Mouse (Mus musculus) stomach, adult 2 months (tissue): Measurements from ENCODE around the gene Gm12185. TPM values are rescaled to one million over a fixed set of nuclear protein-coding genes. Genes with fewer than 3 reads are reported as not detected.

Source experiments
- polyA plus RNA-seq: library from polyadenylated mRNA; depleted of rRNA; stranded (reverse); fragments of >200 nt; gene quantifications from 2 replicates; pipeline ENCODE4 v1.2.3, GENCODE M21; 2012; rRNA removed

Gm12185 gene
- polyA plus RNA-seq = not detected in 2 replicates

DNA sequence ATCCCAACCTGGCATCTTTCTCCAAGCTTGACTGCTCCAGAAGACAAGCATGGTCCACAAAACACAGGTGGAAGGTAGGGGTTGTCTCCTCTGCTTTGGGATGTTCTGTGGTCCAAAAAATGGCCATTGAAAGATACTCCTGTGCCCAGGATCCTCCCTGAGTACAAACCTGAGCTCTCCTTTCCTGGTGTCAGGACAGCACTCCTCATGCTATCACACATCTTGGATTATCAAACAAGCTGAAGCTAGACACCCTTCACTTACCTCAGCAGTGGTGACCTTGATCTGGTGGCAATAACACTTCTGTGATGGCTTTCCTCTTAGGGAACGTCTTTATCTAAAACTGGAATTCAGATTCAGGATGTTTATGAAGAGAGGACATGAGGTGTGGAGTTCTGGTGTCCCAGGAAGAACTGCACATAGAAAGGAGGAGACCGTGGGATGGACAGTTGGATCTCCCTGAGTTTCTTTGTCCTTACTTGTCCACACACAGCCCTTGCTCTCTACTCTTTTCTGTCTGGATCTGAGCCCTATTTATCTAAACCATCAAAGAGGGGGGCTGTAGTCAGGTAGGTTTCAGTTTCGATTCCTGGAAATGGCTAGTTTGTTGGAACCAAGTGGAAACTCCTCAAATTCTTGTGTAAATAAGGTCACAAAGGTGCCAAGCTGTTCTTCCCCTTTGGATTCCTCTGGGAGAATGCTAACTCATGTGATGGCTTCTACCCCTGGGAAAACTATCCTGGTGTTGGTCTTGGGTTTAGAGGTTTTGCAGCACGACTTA is at the start of gene Gm12185:
Gm12185 (minus strand) TSS at position 487 of the 781 bp plus-strand sequence.

DNA sequence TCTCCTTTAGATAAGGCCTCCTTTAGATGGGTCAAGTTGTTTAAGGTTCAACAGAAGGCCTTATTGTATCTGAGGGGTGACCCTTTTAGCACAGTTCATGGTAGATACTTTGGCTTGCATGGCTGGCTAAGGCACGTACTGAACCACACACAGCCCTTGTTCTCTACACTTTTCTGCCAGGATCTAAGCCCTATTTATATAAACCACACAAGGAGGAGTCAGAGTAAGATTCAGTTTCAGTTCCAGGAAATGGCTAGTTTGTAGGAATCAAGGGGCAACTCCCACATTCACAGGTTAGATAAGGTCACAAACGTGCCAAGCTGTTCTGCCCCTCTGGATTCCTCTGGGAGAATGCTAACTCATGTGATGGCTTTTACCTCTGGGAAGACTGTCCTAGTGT is 2.0 kb upstream of the Gm12185 start, which contains the start of gene Tgtp1:
Tgtp1 (minus strand) TSS at position 155 of the 400 bp plus-strand sequence.

DNA sequence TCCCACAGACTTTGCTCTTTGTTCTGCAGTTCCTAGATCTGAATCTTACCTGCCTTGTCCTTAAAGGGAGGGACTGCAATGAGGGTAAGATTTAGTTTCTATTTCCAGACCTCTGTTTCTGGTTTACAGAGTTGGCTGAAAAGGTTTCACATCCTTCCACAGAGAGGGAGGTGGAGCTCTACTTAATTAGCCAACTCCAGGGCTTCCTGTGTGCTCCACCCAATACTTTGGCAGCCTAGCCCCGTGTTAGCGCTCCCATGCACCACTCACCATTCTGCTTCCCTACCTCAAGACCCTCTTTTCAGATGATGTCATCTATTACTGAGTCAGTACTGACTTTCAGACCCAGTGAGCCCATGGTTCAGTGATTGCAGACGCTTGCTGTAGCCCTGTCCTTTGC is 12.8 kb downstream of the Gm12185 start, which contains the start of gene 9930111J21Rik1:
9930111J21Rik1 (minus strand) TSS at position 148 of the 400 bp plus-strand sequence.

DNA sequence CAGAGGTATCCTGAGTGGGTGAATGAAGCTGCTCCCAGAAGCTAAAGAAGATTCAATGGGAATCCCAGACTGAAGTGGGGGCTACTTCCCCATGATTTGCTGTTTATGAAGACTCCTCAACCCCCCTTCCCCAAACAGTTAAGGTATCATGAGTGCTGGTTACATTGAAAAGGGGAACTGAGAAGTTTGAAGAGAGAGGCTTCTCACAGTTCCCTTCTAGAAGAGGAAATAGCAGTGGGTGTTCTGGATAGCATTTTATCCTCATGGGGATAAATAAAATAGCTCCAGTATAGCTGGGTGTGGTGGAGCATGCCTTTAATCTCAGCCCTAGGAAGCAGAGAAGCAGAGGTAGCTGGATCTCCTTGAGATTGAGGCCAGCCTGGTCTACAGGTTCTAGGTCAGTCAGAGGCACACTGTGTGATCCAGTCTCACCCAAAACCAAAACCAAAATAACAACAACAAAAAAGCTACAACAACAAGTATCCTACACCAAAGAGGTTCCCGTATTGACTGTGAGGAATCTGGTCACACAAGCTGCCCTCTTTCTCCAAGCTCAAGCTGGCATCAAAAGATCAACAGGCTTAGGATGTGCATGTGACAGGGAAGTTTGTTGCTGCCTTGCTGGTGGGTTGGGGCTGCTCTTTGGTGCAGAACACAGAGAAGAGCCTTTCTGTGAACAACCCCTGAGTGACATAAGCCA is 13.6 kb downstream of the Gm12185 start, which contains the start of gene Olfr56:
Olfr56 (plus strand) TSS at position 650 of the 700 bp plus-strand sequence.

DNA sequence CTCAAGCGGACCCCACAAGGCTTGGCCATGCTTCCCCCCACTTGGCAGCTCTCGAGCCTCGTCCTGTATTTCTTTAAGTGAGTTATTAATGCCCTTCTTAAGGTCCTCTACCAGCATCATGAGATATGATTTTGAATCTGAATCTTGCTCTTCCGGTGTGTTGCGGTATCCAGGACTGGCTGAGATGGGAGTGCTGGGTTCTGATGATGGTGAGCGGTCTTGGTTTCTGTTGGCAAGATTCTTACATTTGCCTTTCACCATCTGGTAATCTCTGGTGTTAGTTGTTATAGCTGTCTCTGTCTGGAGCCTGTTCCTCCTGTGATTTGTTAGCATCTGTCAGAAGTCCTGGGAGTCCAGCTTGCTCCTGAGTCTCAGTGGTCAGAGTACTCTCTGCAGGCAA is 45.9 kb downstream of the Gm12185 start, which contains the start of gene Psme2b:
Psme2b (minus strand) TSS at position 101 of the 400 bp plus-strand sequence.

DNA sequence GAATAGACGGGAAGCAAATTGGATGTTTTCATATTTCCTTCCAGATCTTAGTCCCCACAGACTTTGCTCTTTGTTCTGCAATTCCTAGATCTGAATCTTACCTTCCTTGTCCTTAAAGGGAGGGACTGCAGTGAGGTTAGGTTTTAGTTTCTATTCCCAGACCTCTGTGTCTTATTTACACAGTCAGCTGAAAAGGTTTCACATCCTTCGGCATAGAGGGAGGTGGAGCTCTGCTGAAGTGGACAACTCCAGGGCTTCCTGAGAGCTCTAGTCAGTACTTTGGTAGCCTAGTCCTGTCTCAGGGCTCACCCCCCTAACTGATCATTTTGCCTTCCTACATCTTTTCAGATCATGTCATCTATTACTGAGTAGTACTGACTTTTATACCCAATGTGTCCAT is 90.0 kb downstream of the Gm12185 start, which contains the start of gene Gm5431:
Gm5431 (minus strand) TSS at position 194 of the 400 bp plus-strand sequence.

DNA sequence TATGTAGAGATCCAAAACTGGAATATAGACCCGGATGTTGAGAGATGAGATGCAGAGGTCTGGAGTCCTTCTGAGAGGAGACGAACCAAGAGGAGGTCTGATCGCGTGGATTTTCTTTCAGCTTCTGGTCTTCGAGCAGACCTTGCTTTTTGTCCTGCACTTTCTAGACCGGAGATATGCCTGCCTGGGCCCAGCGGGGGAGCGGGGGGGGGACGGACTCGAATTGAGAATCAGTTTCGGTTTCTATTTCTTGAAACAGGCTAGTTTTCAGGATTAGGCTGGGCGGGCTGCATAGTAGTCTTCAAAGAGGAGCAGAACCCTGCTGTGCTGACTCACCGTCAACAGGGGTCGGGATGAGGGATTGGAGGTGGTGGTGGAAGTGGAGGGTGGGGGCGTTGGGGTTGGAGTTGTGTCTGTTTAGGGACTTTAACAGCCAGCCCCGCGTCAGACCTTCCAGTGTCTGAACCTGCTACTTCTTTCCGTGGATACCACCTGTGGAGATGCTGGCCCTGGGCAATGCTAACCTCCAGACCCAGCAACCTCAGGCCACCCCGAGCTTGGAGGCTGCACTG is 120.7 kb downstream of the Gm12185 start, which contains the start of gene Irgm1:
Irgm1 (minus strand) TSS at position 483 of the 572 bp plus-strand sequence.

Other genes starting within 250 kb of the Gm12185 start
- 836 and 1,247 TPM in 2 replicates for gene Rack1, start 191.9 kb downstream of the Gm12185 start, polyA plus RNA-seq
- 14.3 and 15.4 TPM in 2 replicates for gene Trim41, start 174.9 kb downstream of the Gm12185 start, polyA plus RNA-seq
- 5.8 and 7.1 TPM in 2 replicates for gene Trim7, start 166.1 kb downstream of the Gm12185 start, polyA plus RNA-seq
- gene Gm12184, start 165.6 kb downstream of the Gm12185 start, polyA plus RNA-seq = 0.47 and 2.5 TPM in 2 replicates
- 0.69 and 1.2 TPM in 2 replicates for gene Irgm1, start 120.5 kb downstream of the Gm12185 start, polyA plus RNA-seq
- not detected in 2 replicates for gene Gm5431, start 90.0 kb downstream of the Gm12185 start, polyA plus RNA-seq
- gene Psme2b, start 46.0 kb downstream of the Gm12185 start, polyA plus RNA-seq = 0.68 TPM in 2 replicates
- gene Olfr56, start 13.3 kb downstream of the Gm12185 start, polyA plus RNA-seq = 0.08 TPM in 1 of 2 replicates, not detected in the other
- gene 9930111J21Rik1, start 12.8 kb downstream of the Gm12185 start, polyA plus RNA-seq = 0.15 and 0.23 TPM in 2 replicates
- gene Tgtp1, start 1.9 kb upstream of the Gm12185 start, polyA plus RNA-seq = 0.02 and 0.05 TPM in 2 replicates
- gene 9930111J21Rik2, start 59.0 kb upstream of the Gm12185 start, polyA plus RNA-seq = 0.02 and 0.11 TPM in 2 replicates
- gene Tgtp2, start 72.0 kb upstream of the Gm12185 start, polyA plus RNA-seq = 0.09 and 0.44 TPM in 2 replicates
- gene Ifi47, start 84.4 kb upstream of the Gm12185 start, polyA plus RNA-seq = 0.30 and 0.34 TPM in 2 replicates
- 0.04 and 1.4 TPM in 2 replicates for gene Olfr1396, start 122.6 kb upstream of the Gm12185 start, polyA plus RNA-seq
- not detected in 2 replicates for gene Olfr1395, start 150.0 kb upstream of the Gm12185 start, polyA plus RNA-seq
- not detected in 2 replicates for gene Olfr1394, start 162.2 kb upstream of the Gm12185 start, polyA plus RNA-seq
- gene Btnl9, start 194.9 kb upstream of the Gm12185 start, polyA plus RNA-seq = 7.0 and 12.5 TPM in 2 replicates
- 0.22 and 0.39 TPM in 2 replicates for gene Zfp62, start 211.1 kb upstream of the Gm12185 start, polyA plus RNA-seq